Mouse (Mus musculus) bone marrow macrophage, adult 2 months (primary cell): ENCODE measurements around the gene Gm17455. TPM values are rescaled to one million over a fixed set of nuclear protein-coding genes. Genes with fewer than 3 reads are reported as not detected.

ENCODE experiments used
- H3K27ac ChIP-seq: 2 replicates; pipeline ENCODE4 v1.5.1; 2012; ENCODE audit warnings: low read depth, low read length; ENCODE audit not compliant: insufficient read depth
- H3K4me1 ChIP-seq: 2 replicates; pipeline ENCODE4 v1.6.1; 2012; ENCODE audit warnings: low read length; ENCODE audit not compliant: control insufficient read depth, insufficient read depth
- H3K4me3 ChIP-seq: 2 replicates; pipeline ENCODE4 v1.5.1; 2012; ENCODE audit warnings: mild to moderate bottlenecking, low read length, moderate library complexity; ENCODE audit not compliant: insufficient read depth
- CTCF ChIP-seq: IDR thresholded peaks from 2 replicates; pipeline ENCODE4 v1.5.1; 2012; ENCODE audit warnings: low read depth, mild to moderate bottlenecking, low read length, moderate library complexity
- POLR2A ChIP-seq: IDR thresholded peaks from 2 replicates; pipeline ENCODE4 v1.6.1; 2012; ENCODE audit warnings: mild to moderate bottlenecking, low read depth, low read length, borderline replicate concordance
- polyA plus RNA-seq: library from polyadenylated mRNA; stranded (reverse); fragments of >200 nt; gene quantifications from 2 replicates; pipeline ENCODE4 v1.2.4, GENCODE M21; 2012; ENCODE audit not compliant: missing spikeins, insufficient read depth, insufficient read length

Gene Gm17455
- polyA plus RNA-seq, 1 experiment = not detected

DNA sequence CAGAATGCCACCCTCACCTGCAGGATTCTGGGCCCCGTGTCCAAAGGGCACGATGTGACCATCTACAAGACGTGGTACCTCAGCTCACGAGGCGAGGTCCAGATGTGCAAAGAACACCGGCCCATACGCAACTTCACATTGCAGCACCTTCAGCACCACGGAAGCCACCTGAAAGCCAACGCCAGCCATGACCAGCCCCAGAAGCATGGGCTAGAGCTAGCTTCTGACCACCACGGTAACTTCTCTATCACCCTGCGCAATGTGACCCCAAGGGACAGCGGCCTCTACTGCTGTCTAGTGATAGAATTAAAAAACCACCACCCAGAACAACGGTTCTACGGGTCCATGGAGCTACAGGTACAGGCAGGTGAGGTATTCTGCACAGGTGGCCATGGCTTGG lies 41.6 kb upstream of the Gm17455 start:
- TF ChIP-seq POLR2A (no peak), CTCF (no peak)
- peaks cover 35% of the 10 kb centered on the region for H3K4me1 ChIP-seq
- H3K27ac ChIP-seq = no peak overlapping the region
- no peak overlapping the region for H3K4me3 ChIP-seq

DNA sequence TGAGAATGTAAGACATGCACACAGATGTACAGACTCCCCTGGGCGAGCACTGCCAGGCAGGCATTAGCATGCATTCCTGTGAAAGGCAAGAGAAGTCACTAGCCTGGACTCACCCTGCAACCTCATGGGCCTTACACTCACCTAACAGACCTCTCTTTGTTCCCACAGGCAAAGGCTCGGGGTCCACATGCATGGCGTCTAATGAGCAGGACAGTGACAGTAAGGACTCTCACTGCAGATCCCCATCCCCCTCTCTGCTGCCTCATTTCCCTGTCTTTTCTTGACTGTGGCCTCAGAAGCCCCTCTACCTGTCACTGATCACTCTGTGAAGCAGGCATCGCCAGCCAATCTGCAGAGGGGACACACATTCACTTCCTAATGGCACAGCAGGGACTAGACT lies 40.8 kb upstream of the Gm17455 start:
- Histone ChIP-seq H3K4me1 (peaks cover 40% of the 10 kb centered on the region), H3K27ac (no peak overlapping the region), H3K4me3 (no peak overlapping the region)
- no peak for TF ChIP-seq POLR2A
- no peak for TF ChIP-seq CTCF

DNA sequence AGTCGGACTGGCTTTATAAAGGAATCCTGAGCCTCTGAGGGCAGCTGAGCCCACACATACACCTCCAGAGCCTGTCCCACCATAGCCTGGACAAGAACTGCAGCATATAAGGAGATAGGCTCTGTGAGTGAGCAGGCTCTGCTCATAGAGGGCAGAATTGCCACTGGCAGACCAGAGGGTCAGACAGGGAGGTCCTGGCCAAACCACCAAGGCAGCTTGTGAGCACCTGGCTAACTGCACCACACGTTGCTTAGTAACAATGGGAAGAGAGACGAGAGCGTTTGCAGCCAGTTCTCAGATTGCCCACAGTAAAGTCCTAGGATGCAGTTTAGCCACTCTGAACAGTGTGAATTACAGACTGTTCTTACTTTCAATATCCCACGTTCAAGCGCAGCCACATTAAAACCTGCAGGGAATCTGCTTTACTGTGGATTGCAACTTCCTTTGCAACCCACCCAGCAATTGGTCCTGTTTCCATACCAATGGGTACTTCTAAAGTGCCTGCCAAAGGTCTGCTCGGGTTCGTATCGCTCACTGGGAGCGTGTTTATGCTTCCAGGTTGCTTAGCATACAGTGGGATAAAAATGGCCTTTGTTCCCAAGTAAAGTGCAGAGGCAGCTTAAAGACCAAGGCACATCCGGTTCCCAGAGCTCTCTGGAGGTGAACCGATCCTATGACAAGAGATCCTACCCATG lies 37.8 kb upstream of the Gm17455 start:
- 0 out of 2 replicates have a peak overlapping the region, but pooled peaks have one; percentile 0 for H3K4me3 ChIP-seq
- TF ChIP-seq CTCF (no peak), POLR2A (no peak)
- H3K27ac ChIP-seq = peak overlapping the region; percentile 95
- H3K4me1 ChIP-seq = peaks cover 63% of the 10 kb centered on the region

DNA sequence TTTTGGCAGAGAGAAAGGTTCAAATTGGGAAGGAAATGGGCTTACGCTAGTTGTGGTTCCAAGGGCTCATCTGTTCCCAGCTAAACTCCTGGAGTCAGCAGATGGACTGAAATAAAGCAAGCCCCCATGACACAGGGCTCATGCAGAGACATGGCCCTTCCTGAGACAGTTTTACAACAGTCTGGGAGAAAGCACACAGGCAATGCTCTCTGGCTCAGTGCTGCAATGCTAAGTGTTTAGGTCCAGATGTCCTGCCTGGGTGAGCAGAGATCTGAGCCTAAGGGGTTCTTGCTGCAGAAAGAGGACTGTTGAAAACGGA lies 37.3 kb upstream of the Gm17455 start:
- no peak for TF ChIP-seq POLR2A
- TF ChIP-seq CTCF = no peak
- no peak overlapping the region for H3K4me3 ChIP-seq
- peak overlapping the region; percentile 95 for H3K27ac ChIP-seq
- peaks cover 65% of the 10 kb centered on the region for H3K4me1 ChIP-seq

DNA sequence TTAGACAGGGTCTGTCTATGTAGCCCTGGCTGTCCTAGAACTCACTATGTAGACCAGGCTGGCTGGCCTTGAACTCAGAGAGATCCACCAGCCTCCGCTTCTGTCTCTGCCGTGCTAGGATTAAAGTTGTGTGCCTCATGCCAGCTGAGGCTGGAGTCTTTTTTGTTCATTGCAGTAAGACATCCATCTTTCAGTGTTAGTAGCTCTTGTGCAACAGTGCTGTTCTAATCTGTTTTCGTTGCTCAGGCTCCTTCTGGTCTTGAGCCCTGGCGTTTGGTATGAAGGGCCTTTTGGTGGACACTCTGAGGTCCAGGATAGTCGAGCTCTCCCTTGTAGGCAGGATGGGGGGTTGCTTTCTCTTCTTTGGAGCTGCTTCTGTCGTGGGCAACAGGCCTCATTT lies 36.1 kb upstream of the Gm17455 start:
- no peak overlapping the region for H3K4me3 ChIP-seq
- peak overlapping the region; percentile 95 for H3K27ac ChIP-seq
- H3K4me1 ChIP-seq = peaks cover 75% of the 10 kb centered on the region
- TF ChIP-seq POLR2A = no peak
- TF ChIP-seq CTCF = no peak

DNA sequence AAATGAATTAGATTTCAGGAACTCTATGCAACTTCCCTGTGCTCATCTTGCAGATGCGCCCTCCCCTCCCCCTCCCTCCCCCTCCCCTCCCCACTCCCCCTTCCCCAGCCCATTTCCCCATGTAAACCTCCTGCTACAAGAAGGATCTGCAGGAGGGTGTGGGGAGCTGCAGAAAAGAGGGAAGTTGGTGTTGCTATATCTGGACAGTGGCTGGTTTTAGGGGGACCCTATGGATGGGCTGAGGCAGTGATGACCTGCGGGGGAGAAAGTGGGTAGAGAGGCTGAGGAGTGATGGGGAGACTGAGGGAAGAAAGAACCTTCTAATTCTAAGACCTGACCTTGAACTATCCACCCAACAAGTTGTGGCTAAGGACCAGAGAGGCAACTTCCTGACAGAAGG lies 32.4 kb upstream of the Gm17455 start:
- TF ChIP-seq CTCF (no peak), POLR2A (no peak)
- Histone ChIP-seq H3K4me3 (no peak overlapping the region), H3K27ac (peak overlapping the region; percentile 97), H3K4me1 (peaks cover 83% of the 10 kb centered on the region)

DNA sequence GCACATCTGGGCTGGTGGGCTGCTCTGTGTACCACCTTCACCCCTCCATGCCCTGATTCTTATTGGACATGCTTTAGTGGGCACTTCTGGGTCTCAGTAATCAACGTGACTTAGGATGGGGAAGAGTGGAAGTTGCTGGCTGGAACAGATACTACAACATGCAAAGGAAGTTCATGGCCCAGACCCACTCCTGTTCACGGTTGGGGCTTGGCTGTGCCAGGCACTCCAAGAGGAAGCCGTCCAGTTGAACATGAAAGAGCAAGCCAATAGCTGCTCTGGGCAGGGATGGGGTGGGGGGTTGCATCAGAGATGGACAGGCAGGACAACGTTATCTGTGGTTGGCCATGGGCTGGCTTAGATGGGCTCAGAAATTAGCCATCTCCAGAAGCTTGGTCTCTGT lies 31.6 kb upstream of the Gm17455 start:
- peak overlapping the region; percentile 97 for H3K27ac ChIP-seq
- H3K4me1 ChIP-seq = peaks cover 84% of the 10 kb centered on the region
- TF ChIP-seq CTCF (no peak), POLR2A (no peak)
- H3K4me3 ChIP-seq = peak overlapping the region; percentile 2

DNA sequence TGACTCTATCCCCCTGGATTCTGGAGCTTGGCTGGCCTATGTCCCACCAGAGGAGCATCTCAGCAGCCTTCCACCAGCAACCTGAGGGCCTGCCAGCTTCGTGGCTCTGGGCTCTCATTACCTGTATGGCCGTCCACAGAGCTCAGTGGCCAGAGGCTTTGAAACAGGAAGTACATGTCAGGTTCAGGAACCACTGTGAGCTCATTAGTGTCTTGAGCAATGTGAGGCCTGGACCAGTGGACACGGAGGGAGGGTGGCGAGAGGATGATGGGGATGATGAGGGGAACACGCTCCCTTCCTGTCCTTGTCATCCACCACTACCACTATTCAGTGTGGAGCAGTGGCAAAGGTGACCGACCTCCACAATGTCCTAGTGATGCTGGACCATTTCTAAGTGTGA lies 30.1 kb upstream of the Gm17455 start:
- Histone ChIP-seq H3K4me1 (peaks cover 84% of the 10 kb centered on the region), H3K27ac (peak overlapping the region; percentile 99; the same call in 1 of the 2 replicates), H3K4me3 (no peak overlapping the region)
- TF ChIP-seq CTCF = no peak
- TF ChIP-seq POLR2A = no peak

DNA sequence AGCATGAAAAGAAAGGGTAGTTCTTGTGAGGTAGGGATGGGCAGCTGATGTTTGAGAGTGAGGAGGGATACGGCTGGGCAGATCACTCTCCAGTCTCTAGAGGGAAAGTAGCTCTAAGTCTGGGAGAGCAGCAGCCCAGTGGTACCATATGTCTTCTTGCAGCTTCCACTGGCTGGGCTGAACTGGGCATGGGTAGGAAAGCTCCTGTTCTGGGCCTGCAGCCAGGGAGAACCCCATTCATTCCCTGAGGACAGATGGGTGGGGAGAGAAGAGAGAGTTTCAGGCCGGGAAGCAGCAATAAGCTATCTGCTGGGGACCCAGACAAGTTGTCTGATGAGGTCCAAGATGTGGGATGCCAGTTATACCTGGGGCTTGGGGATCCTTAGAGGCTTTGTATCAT lies 29.4 kb upstream of the Gm17455 start:
- Histone ChIP-seq H3K4me1 (peaks cover 84% of the 10 kb centered on the region), H3K27ac (peak overlapping the region; percentile 99), H3K4me3 (no peak overlapping the region)
- TF ChIP-seq CTCF (no peak), POLR2A (no peak)

DNA sequence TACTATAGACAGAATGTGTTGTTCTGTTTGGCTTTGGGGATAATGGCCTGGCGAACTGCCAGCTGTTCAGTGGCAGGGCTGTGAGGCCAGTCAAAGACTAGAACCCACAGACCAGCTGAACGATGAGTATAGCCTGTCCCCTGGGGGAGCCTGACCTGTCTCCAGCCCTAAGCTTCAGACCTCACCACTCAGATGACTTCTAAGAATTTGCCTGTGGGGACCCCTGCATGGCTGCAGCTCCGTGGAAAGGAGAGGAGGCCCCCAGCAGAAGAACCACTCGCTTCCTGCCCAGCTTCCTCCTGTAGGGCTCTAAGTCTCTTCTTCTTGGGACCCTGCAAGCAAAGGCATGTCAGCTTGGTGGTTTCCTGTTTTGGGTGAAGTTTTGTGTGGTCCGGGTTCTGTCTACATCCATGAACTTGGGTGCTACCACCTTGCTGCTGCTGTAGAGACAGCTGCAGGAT lies 28.9 kb upstream of the Gm17455 start:
- H3K4me3 ChIP-seq = no peak overlapping the region
- H3K27ac ChIP-seq = peak overlapping the region; percentile 99
- peaks cover 83% of the 10 kb centered on the region for H3K4me1 ChIP-seq
- TF ChIP-seq POLR2A (no peak), CTCF (no peak)
